Mouse (Mus musculus) monocyte, adult 5-6 weeks (primary cell): ENCODE results near the gene Clmn. TPM values are rescaled to one million over a fixed set of nuclear protein-coding genes. Genes with fewer than 3 reads are reported as not detected.
A peak's percentile ranks its signal among the peaks of the same experiment; 100 is the strongest.

Source experiments
- ATAC-seq: fragments of 153-309, 156-312 bp; replicated peaks from 2 replicates; pipeline ENCODE4 v1.8.0; 2017; ENCODE audit warnings: mild to moderate bottlenecking; ENCODE audit not compliant: low TSS enrichment, insufficient number of reproducible peaks, severe bottlenecking, poor library complexity, low FRiP score
- total RNA-seq: library from RNA; stranded (forward); fragments of 200-1000, 200-491, 200-594 nt; gene quantifications from 3 replicates; pipeline ENCODE4 v1.2.3, GENCODE M21; 2017

Clmn gene
- 0.19 TPM in 1 of 3 replicates, not detected in the others for total RNA-seq

DNA sequence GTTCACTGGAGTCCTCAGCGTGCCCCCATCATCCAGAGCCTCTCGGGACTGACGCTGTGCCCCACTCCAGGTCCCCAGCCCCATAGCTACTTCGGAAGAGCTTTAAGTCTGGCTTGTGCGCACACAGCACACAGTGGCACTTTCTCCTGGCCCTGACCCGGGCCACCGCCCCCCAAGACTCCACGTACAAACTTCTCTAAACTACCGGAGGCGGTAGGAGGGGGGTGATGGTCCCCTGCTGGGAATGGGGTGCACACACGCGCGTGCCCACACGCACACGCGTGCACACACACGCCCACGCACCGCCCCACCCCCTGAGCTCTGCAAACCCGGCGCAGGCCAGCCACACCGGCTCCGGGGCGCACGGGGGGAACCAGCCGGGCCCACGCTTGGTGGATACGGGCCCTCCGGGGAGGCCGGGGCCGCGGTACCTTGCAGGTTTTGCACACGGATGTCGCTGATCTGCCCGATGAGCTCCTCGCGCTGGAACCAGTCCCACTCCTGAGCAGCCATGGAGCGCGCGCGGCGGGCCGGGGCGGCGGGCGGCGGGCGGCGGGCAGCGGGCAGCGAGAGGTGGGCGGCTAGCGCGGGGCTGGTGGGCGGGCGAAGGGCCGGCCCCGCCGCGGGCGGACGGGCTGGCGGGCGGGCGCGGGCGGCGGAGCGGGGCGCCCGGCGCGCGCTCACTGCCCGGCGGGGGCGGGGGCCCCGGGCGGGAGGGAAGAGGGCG is at the start of gene Clmn:
TSS of gene Clmn (minus strand) at position 638 of the 727 bp plus-strand sequence.
- ATAC-seq, result no peak

DNA sequence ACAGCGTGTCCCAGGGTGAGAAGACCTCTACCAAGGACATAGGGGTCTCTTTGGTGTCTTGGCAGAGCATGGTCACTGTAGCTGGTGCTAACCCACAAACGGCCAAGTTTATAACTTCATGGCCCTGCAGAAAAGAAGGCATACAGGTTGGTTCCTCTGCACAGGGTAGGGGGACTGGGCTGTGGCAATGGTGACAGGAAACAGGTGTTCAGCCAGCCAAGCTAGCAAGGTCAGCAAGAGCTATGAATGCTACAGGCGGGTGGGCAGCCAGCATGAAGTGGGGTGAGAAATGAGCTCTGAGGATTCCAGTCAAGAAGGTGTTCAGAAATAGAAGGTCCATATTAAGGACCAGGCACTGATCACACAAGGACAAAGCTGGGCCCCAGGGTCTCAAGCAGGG is 48.1 kb upstream of the Clmn start:
- ATAC-seq, result no peak

DNA sequence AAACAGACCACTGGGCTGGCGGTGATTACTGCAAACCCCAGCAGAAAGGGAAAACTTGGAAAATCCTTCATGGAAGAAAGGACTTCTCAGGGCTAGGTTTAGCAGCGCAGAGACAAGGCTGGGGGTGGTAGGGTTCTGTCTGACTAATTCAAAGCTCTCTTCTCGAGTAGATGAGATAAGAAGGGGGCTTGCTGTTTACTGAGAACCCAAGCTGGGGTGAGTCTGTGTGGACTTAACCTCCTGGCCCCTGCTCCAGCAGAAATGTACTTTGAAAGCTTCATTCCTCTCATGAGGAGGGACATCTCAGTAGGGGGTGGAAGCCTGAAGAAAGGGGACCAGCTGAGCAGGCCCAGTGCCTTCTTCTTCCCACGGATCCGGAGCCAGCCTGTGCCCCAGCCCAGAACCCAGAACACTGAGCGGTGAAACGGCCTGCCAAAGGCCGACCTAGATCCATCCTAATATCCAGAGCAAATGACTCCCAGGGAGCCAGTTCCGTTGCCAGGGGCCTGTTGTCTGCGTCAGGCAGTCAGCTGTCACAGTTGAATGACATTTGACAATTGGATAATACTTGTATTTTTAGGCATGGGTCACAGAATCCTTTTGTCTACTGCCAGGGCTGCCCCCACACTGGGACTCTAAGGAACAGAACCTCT is 47.5 kb upstream of the Clmn start:
- no peak for ATAC-seq

DNA sequence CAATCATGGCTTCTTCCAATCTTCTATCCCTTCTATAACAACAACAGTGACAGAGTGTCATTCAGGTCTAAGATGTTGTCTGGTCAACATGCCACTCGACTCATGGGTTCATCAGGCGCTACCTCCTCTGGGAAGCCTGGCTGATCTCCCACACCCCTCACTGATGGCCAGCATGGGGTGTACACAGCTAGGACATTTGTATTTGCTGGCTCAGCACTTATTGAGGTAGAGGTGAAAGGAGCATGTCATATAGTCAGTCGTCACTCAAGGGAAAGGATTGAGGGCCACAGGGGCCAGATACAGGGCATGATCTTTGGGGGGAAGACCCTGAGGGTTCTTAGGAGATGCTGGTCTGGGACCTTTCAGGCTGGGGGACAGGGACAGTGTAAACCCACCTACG is 44.9 kb upstream of the Clmn start:
- no peak for ATAC-seq

DNA sequence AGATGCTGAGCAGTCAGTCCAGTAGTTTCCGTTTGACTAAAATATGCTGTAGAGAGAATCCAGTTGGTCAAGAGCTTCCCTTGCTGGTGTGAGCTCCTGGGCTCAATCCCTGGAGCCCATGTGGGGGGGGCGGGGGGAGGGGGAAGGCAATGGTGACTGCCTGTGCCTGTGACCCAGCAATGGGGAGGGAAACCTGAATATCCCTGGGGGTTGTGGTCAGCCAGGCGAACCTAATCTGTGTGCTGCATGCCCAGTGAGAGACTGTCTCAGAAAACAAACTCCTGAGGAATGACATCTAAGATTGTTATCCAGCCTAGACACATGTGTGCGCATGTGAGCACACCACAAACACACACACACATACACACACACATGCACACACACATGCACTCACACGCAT is 44.1 kb upstream of the Clmn start:
- ATAC-seq, result no peak

DNA sequence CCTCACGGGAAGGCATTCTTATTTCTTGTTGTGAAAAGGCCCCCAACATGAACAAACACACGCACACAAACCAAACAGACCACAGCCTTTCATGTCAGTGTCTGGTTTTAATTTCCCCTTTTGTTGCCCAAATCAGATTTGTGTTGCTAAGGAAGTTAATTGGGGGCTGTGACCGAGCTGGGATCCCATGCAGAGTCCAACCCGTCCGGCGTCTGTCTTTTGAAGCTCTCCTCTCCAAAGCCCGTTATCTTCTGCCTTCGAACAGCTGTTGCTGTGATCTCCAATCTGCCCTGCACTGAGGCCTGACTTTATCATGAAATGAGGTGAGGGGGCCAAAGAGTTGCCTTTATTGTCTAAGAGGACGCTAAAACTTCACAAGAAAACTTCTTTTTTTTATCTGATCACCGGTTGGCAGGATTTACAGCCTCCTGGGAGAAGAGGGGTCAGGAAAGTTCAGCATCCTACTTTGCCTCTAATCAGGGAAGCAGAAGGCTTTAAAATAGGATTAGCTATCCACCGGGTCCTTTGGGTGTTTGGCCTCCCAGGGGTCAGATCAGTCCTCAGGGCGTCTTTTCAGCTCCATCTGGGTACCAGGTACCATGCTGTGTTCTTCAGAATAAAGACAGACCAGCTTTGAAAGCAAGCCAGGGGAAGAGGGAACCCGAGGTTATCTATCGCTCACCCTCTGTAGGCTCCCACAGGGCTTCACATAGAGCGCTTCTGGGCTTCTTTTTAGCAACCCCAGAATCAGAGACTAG is 43.3 kb upstream of the Clmn start:
- ATAC-seq, result no peak

DNA sequence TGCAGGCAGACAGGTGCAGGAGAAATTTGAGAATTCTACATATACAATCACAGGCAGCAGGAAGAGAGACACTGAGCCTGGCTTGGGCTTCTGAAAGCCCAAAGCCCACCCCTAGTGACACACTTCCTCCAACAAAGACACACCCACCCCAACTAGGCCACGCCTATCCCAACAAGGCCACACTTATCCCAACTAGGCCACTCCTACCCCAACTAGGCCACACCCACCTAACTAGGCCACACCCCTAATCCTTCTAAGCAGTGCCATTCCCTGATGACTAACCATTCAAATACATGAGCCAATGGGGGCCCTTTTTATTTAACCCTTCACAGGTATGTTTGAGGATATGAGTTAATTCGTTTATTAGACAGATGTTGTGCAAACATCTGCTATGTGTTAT is 42.3 kb upstream of the Clmn start:
- ATAC-seq, result no peak

DNA sequence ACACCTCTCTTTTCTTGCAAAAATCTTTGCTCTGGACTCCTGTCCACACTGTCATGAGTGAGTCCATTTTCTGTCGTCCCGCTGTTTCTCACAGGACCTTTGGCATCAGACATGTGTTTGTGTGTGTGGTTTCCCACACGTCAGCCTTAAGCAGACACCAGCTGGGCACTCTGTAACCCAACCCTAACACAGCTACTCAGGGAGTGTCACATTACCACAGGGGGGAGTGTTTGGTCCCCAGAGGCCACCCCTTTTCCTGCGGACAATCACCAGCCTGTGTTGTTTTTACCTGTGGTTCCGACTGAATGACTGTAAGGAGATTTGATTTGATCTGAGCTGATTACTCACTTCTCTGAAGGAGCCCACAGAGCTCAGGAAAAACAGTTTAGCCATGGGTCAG is 39.3 kb upstream of the Clmn start:
- ATAC-seq, result 0 out of 2 replicates have a peak, but pooled peaks have one; percentile 33

DNA sequence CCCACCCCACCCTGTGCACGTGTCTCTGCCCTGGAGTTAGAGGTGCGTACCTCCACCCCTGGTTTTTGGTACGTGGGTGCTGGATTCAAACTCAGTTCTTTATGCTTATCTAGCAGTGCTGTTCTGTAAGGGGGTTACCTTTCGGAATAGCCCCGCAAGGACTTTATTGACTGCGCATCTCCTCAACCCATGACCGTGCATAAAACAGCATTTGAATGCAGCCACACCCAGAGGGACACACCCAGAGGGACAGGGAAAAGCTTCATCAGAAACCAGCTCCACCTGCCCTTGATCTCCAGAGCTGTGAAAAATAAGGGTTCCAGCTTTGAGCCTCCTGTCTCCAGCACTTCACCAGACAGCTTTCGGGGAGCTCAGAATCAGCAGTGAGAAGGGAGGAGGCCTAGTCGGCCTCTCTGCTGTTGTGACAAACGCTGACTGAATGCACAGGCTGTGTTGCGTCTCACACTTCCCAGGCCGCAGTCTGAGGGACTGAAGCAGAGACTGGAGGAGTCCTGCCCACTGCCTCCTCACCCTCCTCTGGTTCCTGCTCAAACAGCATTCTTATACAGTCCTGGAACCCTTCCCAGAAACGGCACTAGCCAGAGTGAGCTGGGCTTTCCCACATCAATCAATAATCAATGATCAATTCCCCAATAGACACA is 37.6 kb upstream of the Clmn start:
- no peak for ATAC-seq

DNA sequence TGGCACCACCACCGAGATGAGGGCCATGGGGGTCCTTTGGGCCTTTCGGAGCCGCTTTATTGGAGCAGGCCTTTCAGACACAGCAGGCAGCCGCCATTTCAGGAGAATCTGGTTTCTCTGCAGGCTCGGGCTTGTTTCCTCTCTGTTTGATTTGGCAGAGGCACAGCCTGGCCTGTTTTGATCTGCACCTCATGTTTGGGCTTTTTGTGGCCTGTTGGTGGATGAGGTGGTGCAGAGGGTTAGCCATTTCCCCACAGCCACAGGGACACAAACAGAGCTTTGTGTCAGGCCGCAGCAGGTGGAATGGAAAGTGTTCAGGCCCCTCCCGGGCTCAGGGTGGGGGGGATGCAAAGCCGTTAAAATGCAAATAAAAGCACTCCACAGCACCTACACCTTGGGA is 36.4 kb upstream of the Clmn start:
- no peak for ATAC-seq

DNA sequence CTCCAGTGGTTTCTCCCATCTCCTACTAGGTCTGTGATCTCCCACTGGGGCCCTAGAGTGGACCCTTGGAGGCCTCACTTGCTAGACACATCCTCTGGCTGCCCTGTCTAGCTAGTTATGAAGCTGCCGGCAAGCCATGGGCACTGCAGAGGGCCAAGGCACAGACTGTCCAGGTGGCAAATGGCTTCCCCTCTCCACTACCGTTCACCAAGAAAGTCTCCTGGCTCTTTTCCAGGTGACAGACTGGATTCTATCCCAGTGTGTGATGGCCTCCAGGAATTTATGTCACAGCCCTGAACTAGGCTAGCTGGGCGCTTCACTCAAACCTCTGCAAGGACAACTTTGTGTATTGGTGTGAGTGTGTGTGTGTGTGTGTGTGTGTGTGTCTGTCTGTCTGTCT is 35.0 kb upstream of the Clmn start:
- ATAC-seq, result no peak

DNA sequence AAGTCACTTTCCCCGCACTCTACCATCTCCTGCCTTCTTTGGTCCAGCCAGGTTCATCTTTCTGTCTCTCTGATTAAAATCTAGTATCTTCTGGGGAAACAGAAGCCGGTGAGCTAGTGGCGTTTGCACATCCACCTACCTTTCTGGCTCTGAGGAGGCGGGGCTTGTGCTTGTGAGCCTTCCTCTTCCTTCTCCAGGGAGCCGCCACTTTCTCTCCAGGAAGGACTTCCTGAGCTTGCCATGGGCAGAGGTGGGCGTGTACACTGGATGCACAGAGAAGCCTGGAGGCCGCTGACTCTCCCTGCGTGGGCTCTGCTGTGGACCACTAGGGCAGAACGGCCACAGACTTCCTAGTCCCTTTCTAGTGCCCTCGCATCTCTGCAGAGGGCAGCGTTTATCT is 34.3 kb upstream of the Clmn start:
- ATAC-seq, result no peak

DNA sequence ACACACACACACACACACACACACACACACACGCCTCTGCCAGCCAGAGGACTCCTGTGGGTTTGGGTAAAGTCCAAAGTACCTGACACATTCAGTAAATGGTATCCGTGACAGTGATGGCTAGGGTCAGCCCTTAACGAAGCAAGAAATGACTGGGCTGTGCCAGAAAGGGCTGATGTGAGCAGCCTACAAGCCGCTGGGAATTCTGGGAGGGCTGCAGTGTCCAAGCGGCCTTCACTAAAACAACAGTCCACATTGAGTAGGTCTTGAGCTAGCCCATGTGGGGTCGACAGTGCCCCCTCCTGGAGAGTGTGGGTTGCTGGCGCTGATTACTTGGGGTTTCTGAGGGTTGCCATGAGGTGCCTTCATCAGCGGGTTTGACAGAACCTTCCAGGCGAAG is 33.8 kb upstream of the Clmn start:
- ATAC-seq, result no peak

DNA sequence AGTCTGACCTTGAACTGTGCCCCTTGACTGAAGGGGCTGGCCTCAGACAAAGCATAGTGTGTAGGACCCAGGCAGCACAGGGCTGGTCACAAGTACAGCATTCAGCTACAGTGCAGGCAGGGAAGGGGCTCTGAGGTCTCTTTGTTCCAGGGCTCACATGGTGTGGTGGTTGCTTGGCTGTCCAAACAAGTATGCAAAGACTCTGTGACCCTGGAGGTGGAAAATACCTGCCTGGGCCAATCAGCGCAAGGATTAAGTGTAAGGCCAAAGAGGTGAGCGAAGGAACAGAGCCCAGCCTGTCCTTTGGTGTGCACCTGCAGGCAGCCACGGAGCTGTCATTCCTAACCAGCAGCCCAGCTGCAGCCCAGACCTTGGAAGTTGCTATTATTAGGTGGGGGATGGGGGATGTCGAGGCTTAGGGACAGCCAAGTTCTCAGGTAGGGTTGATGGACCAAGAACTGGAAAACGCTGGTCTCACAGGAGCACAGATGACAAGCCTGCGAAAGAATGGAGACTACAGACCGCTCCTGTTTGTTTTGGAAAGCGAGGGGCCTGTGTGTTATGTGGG is 32.3 kb upstream of the Clmn start:
- no peak for ATAC-seq

DNA sequence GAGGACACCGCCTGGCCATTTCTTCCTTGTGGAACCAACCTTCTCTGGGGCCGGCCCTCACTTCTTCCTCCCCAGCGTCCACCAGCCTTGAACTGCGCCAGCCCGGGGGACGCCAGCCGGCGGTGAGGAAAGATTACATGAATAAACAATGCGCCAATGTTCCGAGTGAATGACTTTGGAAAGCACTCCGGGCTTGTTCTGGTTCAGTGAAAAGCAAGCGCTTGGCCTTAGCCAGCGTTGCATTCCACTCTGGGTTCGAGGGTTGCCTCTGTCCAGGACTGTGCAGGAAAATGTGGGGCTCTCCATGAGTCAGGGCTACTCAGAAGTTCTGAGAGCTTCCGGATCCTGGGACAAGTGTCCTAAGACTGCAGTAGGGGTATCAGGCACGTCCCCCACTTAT is 31.8 kb upstream of the Clmn start:
- ATAC-seq, result no peak

DNA sequence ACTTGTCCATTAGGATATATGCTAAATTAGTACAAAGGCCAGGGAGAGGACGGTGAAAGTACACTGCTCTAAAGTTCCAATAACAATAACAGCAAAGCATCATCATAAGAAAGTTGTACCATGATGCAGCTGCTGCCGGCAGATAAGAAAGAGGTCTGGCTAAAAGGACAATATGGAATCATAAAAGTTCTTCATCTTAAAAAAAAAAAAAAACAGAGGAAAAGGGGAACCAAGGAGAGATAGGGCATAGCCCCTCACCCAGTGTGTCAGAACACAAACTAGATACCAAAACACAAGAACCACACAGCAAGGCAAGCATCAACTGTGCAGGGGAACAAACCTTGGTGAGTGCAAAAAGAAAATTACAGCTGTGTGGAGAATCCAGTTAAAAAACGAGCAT is 27.4 kb upstream of the Clmn start:
- no peak for ATAC-seq

DNA sequence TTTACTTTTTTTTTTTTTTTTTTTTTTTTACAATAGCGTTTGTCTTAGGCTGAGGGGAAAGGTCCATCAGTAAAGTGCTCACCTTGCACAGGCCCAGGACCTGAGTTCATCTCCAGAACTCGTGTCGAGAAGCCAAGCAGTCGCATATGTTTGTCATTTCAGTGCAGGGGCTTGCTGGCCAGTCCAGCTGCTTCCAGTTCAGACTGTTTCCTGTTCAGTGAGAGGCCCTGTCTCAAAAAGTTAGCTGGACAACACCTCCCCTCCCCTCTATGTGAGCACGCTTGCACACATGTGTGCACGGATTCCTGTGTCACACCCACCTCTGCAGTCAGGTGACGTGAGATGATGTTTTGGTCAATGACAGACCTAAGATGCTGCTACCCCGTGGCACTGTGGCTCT is 25.2 kb upstream of the Clmn start:
- ATAC-seq, result no peak

DNA sequence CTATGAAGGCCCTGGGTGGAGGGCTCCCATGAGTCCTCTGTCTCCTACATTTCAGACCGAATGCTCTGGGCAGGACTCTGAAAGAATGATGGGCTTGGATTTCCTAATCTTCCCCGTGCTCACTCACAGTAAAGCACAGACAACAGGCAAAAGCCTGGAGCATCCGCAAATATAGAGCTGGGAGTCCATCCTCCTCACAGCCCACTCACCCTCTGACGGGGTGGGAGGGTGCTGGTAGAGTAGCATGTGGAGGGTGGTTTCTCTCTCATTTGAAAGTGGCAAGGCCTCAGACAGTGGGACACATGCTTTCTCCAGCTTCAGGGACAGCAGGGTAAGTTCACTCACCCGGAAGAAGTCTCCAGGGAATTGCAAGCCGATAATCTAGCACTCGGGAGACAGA is 21.2 kb upstream of the Clmn start:
- no peak for ATAC-seq

DNA sequence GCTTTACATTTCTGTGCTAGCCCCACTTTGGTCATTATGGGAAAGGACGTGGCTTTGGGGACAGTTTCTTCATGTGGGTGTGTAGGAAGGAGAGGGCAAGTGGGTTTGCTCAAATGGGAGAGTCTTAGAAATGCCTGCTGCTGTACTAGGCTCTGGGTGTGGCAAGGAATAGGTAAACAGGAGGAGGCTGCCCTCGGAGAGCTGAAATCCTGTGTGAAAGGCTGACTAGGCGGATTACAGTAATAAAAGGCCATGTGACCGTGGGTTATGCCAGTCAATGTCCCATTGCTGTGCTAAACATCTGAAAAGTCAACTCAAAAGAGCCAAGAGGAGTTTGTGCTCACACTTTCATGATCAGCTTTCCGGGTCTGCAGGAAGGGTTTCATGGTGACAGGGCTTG is 17.7 kb upstream of the Clmn start:
- no peak for ATAC-seq
